Mouse (Mus musculus) intestine, postnatal 0 days (tissue): Measurements from ENCODE around the gene Aida. TPM values are rescaled to one million over a fixed set of nuclear protein-coding genes. Genes with fewer than 3 reads are reported as not detected.

Experiments used
- ATAC-seq: fragments of 200-750 bp; cut with Nextera tagmentation; 2 replicates; pipeline ENCODE4 v1.8.0; 2017; ENCODE audit warnings: mild to moderate bottlenecking, moderate TSS enrichment, moderate library complexity
- H3K27ac ChIP-seq: fragments of 300-500 bp; sonication (generic); 2 replicates; pipeline ENCODE4 v1.5.1; 2014; ENCODE audit warnings: mild to moderate bottlenecking, low read depth, low read length, moderate library complexity
- H3K27me3 ChIP-seq: fragments of 300-500 bp; sonication (generic); replicated peaks from 2 replicates; pipeline ENCODE4 v1.6.1; 2014; ENCODE audit warnings: low read length, mixed read lengths; ENCODE audit not compliant: control insufficient read depth, insufficient read depth
- H3K36me3 ChIP-seq: fragments of 300-500 bp; sonication (generic); 2 replicates; pipeline ENCODE4 v1.6.1; 2014; ENCODE audit warnings: mild to moderate bottlenecking, moderate library complexity; ENCODE audit not compliant: control insufficient read depth, insufficient read depth
- H3K4me1 ChIP-seq: fragments of 300-500 bp; sonication (generic); replicated peaks from 2 replicates; pipeline ENCODE4 v1.6.1; 2014; ENCODE audit warnings: antibody characterized with exemption, low read length, mixed read lengths; ENCODE audit not compliant: control insufficient read depth, insufficient read depth
- H3K4me2 ChIP-seq: fragments of 300-500 bp; sonication (generic); replicated peaks from 2 replicates; pipeline ENCODE4 v1.6.1; 2014; ENCODE audit warnings: low read depth, mild to moderate bottlenecking, moderate library complexity
- H3K4me3 ChIP-seq: fragments of 300-500 bp; sonication (generic); 2 replicates; pipeline ENCODE4 v1.5.1; 2014; ENCODE audit warnings: low read depth, low read length
- H3K9ac ChIP-seq: fragments of 300-500 bp; sonication (generic); 2 replicates; pipeline ENCODE4 v1.6.1; 2014; ENCODE audit warnings: mild to moderate bottlenecking, low read depth, low read length
- H3K9me3 ChIP-seq: fragments of 300-500 bp; sonication (generic); 2 replicates; pipeline ENCODE4 v1.6.1; 2016; ENCODE audit warnings: mixed run types; ENCODE audit not compliant: control insufficient read depth
- CTCF ChIP-seq: sonication (generic); IDR thresholded peaks from 2 replicates; pipeline ENCODE4 v1.5.1; 2016; ENCODE audit warnings: low read depth, mild to moderate bottlenecking, control low read depth, antibody characterized with exemption, moderate library complexity
- WGBS: fragments of 180-500 bp; shearing (Covaris S2); extraction: QIAGEN DNeasy Blood & Tissue Kit; methylation state at CpG from one replicate; pipeline ENCODE4 v1.1.7; 2014; 5-methylcytosine and 5-hydroxymethylcytosine counted together
- polyA plus RNA-seq: library from polyadenylated mRNA; unstranded; fragments of >200 nt; fragmentation: Nextera tagmentation; extraction: Ambion mirVana; gene quantifications from 2 replicates; pipeline ENCODE4 v1.2.1, GENCODE M21; 2015

Aida gene
- polyA plus RNA-seq, 1 experiment from 2014 or later, result 26.3 TPM

DNA sequence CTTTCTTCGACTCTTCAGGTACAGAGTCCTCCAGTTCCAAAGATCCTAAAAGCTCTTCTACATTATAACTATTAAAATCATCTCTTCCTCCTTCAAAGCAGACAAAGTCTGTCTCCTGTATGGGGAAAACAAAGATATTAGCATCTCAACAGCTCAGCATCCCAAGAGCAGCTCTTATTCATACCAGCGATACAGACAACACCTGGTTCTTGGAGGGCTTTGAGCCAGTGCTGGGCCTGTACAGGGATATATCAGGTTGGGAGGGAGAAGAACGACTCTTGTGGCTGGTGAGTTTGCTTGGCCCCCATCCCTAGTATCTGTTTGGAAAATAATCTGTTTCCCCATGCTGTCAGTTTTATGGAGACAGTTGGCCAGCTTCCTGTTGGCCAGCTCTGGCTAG lies 62.5 kb downstream of the Aida start:
- Histone ChIP-seq H3K4me1 (no peaks in the 10 kb centered on the region), H3K4me2 (no peak overlapping the region), H3K9ac (no peak overlapping the region), H3K9me3 (no peaks in the 10 kb centered on the region), H3K27me3 (no peaks in the 10 kb centered on the region), H3K36me3 (peaks cover 79% of the 10 kb centered on the region), H3K4me3 (no peak overlapping the region), H3K27ac (no peak overlapping the region)
- 86% methylated on average over 3 of the region's 3 CpGs for WGBS
- no peak for ATAC-seq
- no peak for TF ChIP-seq CTCF

DNA sequence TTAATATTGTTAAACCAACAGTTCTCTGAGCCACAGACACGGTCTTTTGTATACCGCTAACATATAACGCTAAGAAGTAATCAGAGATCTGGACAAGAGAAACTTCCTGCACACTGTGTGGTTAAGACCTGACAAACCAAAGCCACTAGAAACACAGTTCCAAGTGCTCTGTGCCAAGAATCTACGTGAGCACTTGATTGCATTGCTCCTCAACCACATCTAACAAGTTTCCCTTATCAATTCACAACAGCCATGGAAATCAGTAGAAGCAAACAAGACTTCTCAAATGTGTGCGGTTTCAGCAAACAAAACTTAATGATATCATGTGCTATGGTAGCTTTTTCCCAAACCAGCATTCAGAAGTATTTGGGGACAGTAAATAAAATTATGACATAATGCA lies 65.9 kb downstream of the Aida start:
- no peak for ATAC-seq
- no peak overlapping the region for H3K4me2 ChIP-seq
- H3K27me3 ChIP-seq, result no peaks in the 10 kb centered on the region
- no peaks in the 10 kb centered on the region for H3K9me3 ChIP-seq
- H3K4me3 ChIP-seq, result no peak overlapping the region
- 72% methylated on average over 5 of the region's 5 CpGs for WGBS
- H3K9ac ChIP-seq, result no peak overlapping the region
- no peaks in the 10 kb centered on the region for H3K4me1 ChIP-seq
- H3K36me3 ChIP-seq, result peaks cover 59% of the 10 kb centered on the region
- no peak for TF ChIP-seq CTCF
- no peak overlapping the region for H3K27ac ChIP-seq

DNA sequence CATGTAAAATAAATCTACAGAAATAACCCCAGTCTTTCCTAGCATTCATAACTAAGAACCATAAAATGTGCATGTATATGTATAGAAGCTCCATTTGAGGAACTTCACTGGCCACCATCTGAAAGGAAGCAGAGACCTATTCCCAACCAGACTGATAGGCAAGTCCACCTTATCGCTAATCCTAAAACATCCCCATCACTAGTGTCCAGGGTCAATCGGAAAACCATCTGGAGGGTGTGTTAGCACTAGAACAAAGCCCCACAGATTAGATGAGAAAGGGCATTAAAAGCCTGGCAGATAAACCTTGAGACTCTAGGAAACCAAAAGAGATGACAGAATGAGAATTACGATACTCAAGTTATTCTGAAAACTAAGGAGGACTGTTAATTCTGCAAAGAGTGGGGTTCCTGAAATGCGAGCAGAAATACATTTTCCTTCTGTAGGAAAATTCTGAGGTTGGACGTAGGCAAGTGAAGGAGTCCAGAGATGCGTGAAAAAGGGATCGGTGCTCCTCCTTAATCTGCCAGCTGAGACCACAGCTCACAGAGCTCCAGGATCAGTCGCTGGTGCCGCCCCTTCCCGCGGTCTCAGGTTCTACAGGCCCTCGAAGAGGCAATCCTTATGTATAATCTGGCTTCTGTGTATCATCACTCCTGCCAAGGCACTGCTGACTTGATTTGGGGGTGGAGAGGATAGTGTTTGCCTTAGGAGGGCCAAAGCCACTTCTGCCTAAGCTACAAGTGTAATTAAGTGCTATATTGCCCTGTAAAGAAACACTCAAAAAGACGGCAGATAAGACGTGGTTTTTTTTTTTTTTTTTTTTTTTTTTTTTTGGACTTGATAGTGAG lies 66.6 kb downstream of the Aida start:
- peak; percentile 28; the same call in 1 of the 2 replicates for ATAC-seq
- Histone ChIP-seq H3K4me3 (no peak overlapping the region), H3K4me1 (no peaks in the 10 kb centered on the region), H3K36me3 (peaks cover 53% of the 10 kb centered on the region), H3K9me3 (no peaks in the 10 kb centered on the region), H3K27ac (no peak overlapping the region), H3K27me3 (no peaks in the 10 kb centered on the region), H3K4me2 (no peak overlapping the region), H3K9ac (no peak overlapping the region)
- WGBS, result 52% methylated on average over 14 of the region's 14 CpGs
- TF ChIP-seq CTCF, result no peak

DNA sequence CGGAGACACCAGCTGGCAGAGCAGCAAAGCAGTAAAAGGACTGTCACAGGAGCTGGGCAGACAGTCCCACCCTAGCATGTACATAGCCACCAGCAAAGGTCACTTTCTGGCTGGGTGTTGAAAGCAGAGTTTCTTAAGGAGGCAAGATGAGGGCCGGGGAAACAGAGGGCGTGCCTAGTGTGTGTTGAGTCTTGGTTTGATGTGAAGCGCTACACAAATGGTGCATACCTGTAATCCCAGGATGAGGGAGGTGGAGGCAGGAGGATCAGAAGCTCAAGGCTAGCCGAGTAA lies 67.1 kb downstream of the Aida start:
- H3K36me3 ChIP-seq, result peaks cover 47% of the 10 kb centered on the region
- H3K9ac ChIP-seq, result no peak overlapping the region
- H3K4me1 ChIP-seq, result no peaks in the 10 kb centered on the region
- H3K4me2 ChIP-seq, result no peak overlapping the region
- H3K9me3 ChIP-seq, result no peaks in the 10 kb centered on the region
- peak; percentile 46; the same call in 1 of the 2 replicates for ATAC-seq
- no peak for TF ChIP-seq CTCF
- no peak overlapping the region for H3K4me3 ChIP-seq
- whole genome bisulfite sequencing, result 45% methylated on average over 5 of the region's 5 CpGs
- H3K27me3 ChIP-seq, result no peaks in the 10 kb centered on the region
- no peak overlapping the region for H3K27ac ChIP-seq

DNA sequence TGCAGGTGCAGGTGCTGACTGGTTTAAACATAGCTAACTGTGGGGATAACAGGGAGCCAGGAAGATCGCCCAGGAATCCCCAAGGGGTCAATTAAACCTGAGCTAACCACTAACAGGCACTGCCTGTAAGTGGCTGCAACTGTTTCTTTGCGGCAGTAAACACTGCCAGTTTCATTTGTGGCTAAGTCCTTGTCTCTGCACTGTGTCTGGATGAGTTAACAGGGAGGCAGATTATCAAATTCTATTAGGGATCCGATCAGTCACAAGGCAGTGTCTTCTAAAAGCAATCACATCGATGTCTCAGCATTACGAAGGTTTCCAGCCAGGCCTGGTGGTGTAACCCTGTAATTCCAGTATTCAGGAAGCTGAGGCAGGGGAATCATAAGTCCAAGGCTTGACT lies 70.0 kb downstream of the Aida start:
- H3K36me3 ChIP-seq, result peaks cover 23% of the 10 kb centered on the region
- H3K27me3 ChIP-seq, result no peaks in the 10 kb centered on the region
- H3K4me3 ChIP-seq, result no peak overlapping the region
- no peaks in the 10 kb centered on the region for H3K9me3 ChIP-seq
- no peak overlapping the region for H3K27ac ChIP-seq
- no peaks in the 10 kb centered on the region for H3K4me1 ChIP-seq
- H3K9ac ChIP-seq, result no peak overlapping the region
- no peak for TF ChIP-seq CTCF
- no peak for ATAC-seq
- WGBS, result 87% methylated on average over 5 of the region's 5 CpGs
- no peak overlapping the region for H3K4me2 ChIP-seq

DNA sequence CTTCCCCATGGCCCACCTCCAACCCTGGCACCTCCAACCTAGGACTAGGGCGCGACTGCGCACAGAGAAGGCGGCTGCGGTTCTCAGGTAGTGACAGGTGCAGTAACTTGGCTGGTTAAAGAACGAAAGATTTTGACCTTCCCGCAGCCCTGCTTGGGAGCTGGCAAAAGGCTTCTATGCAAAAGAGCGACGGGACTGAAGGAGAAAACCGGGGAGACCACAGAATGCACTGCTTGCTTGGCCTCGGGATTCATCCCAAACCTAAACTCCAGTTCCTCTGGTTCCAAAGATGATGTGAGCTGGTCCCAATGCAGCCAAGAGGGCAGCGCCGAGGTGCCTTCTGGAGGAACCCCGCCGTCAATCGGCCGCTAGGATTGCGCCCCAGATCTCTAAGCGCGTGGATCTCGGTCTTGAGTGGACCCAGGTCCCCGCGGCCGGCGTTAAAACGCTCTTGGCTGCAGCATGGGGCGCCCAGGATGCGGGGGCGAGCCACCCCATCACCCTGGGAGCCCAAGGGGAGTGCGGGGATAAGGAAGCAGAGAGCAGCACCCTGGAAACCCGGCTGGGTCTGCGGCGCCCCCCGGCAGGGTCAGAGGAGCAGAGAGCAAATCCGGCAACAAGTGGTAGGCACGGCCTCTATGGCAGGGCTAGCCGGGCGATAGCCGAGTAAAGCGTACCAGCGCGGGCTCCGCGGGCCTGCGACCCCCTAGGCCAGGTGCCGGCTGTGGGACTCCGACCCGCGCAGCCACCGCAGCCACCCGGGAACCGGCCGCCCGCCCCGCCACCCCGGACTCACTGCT lies 72.4 kb downstream of the Aida start:
- Histone ChIP-seq H3K4me3 (peak overlapping the region; percentile 93), H3K9me3 (no peaks in the 10 kb centered on the region), H3K36me3 (peaks cover 10% of the 10 kb centered on the region), H3K27ac (peak overlapping the region; percentile 54), H3K9ac (peak overlapping the region; percentile 93), H3K27me3 (no peaks in the 10 kb centered on the region), H3K4me1 (no peaks in the 10 kb centered on the region), H3K4me2 (peak overlapping the region; percentile 97)
- 1% methylated on average over 55 of the region's 56 CpGs for WGBS
- peak; percentile 18 for TF ChIP-seq CTCF
- ATAC-seq, result peak; percentile 53
